Mouse (Mus musculus) cerebellum, adult 9-10 months (tissue): ENCODE results near the gene Lyrm9.

Experiments
- DNase-seq: peaks from one replicate; pipeline ENCODE4 v3.0.0; 2022

The Lyrm9 gene

GRCm38 (mm10) chr11:78815986-78816792, 10.2 kb upstream of the Lyrm9 start:
- DNase-seq: no peak

GRCm38 (mm10) chr11:78817311-78818022, 8.9 kb upstream of the Lyrm9 start:
- no peak for DNase-seq

DNA sequence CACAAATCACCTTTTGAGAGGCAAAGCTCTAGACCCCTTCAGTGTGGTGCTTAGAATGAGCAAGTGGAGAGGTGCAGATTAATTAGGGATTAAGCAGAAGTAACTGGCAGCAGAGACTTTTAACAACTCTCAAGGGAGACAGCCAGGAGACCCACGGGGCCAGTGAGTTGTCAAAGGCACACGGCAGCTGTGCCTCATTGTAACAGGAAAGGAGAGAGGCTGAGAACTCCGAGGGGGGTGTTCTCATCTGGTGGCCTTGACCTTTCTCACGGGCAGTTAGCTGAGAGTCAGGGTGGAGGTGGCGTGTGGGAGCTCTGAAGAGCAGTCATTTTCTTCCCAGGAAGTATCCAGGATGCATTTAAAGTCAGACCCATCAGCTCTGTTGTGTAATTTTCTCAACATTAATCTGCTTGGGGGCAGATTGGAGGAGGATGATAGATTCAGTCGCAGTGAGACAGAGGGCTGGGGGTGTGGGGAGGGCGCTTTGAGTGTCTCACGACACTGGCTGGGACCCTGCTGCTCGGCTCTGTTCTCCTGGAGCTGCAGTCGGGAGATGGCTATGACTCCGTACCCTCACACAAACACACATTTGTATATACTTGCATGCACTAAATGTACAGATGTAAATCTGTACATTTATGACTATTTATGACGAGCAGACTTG, 5.9 kb upstream of the Lyrm9 start:
- DNase-seq: no peak

GRCm38 (mm10) chr11:78822792-78823498, 3.4 kb upstream of the Lyrm9 start:
- DNase-seq: no peak

DNA sequence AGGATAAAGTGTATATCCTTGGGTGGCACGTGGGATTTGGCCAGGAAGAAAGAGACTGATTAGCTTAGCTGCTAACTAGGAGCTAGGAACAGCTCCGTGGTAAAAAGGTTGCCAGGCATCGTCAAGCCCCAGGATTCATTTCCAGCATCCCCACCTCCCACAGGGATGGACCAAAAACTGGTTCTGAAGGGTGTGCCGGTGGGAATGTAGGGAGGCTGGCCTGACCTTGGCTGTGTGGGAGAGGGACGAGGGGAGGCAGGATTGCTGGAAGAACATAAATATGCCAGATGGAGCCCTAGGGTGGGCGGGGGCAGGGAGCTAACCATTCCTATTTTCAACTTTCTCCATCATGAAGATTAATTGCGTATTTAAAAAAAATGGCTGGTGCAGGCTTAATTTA, 1.2 kb downstream of the Lyrm9 start:
- no peak for DNase-seq

GRCm38 (mm10) chr11:78828386-78828785, 2.0 kb downstream of the Lyrm9 start:
- DNase-seq: no peak

- DNase-seq: no peak
These were observed 3.0 kb downstream of the Lyrm9 start for GRCm38 (mm10) chr11:78829373-78829772.

DNA sequence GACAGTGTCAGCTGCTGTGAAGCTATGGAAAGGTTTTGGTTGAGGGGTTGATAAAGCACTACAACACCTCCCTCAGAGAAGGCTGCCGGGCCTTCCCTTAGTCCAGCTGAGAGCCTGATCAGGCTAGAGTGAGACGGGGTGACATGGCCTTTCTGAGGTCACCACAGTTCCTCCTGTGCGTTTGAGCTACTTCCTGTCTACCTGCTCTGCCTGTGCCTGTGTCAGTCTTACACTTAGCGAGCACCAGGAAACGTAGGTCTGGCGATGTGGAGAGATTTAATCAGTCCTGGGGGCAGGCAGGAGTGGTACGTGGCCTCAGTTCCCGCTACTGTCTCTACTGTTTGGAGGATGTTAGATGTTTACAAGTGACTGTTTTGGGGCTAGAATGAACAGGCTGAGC, 3.8 kb downstream of the Lyrm9 start:
- DNase-seq: no peak

GRCm38 (mm10) chr11:78831716-78832115, 5.3 kb downstream of the Lyrm9 start:
- DNase-seq: peak; percentile 48

GRCm38 (mm10) chr11:78832117-78832726, 5.8 kb downstream of the Lyrm9 start:
- DNase-seq: no peak

DNA sequence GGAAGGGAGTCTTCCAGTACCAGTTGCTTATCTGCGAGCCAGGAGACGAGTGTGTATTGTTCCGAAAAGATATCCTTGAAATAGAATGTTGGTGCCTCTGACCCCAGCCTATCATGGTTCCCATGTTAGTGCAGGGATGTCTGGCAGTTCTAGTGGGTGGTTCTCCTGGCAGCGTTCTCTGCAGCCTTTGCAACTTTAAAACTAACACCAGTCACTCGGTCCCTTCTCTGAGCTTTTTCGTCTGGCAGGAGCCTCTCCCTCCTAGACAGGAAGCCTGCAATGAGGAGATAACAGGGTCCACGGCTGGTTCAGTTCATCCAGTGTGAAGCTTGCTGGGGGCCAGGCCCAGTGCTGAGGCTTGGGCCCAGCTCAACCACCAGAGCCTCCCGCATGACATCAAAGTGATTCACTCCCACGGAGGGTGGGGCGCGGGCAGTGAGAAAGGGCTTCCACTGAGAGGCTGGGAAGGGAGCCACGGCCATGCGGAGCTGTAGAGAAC, 6.5 kb downstream of the Lyrm9 start:
- no peak for DNase-seq

- DNase-seq: no peak
These were observed 10.1 kb downstream of the Lyrm9 start for GRCm38 (mm10) chr11:78836486-78836885.

GRCm38 (mm10) chr11:78837989-78838388, 11.6 kb downstream of the Lyrm9 start:
- DNase-seq: peak; percentile 67

DNA sequence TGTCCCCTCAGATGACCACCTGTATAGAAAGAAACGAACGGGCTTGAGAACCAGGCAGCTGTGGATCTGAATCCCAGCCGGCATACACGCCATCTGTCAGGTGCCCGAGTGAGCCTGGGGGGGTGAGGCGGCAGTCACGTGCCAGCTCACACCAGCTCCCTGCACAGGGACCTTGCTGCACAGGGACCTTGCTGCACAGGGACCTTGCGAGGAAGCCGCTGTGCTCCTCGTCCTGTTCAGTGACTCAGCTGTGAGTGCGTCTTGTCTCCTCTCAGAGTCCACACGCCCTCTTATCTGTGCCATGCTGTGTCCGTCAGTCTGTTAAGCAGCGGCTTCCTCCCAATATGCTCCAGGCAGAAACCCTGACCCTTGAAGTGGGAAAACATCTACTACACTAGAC, 13.1 kb downstream of the Lyrm9 start:
- DNase-seq: no peak

GRCm38 (mm10) chr11:78840141-78840540, 13.8 kb downstream of the Lyrm9 start:
- no peak for DNase-seq

DNA sequence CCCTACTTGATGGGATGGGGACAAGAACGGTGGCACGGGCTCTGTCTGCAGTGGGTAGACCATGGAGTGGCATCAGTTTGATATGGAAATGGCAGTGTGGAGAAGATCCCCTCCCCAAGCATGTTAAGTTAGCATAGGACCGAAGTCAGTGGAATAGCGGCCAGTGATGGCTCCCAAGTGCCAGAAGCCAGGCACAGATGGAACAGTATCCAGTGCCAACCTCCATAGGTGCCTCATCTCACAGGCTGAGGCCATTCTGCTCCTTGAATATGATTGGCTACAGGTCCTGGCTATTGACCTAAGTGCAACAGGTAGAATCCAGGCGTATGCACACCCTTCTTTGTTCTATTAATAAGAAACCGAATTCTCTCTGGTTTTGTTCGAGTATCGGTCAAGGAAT, 15.6 kb downstream of the Lyrm9 start:
- DNase-seq: no peak

DNA sequence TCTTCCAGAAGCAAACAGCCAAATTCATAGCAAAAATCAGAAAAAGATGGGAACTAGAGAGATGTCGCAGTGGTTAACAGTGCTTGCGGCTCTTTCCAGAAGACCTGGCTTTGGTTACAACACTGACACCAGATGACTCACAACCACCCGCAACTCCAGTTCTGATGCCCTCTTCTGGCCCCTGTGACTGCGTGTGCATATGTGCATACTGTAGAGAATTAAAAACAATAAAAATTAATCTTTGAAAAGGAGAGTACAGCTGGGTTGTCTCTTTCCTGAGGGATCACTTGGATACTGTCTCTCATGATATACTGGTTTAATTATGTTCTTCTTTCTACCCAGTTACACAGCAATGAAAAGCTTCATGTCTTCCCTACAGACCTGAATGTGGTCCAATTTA, 20.2 kb downstream of the Lyrm9 start:
- DNase-seq: no peak

GRCm38 (mm10) chr11:78847884-78848848, 21.8 kb downstream of the Lyrm9 start:
- no peak for DNase-seq

DNA sequence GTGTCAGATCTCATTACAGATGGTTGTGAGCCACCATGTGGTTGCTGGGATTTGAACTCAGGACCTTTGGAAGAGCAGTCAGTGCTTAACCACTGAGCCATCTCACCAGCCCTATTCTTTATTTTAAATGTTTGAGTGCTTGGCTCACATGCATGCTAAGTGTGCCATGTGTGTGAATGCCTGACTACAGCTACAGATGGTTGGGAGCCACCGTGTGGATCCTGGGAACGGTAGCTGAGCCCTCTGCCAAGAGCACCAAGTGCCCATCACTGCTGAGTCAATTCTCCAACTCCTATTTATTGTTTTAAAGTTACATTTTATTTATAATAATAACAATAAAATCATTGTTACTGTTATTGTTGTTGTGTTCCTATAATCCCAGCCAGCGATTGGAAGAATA, 23.5 kb downstream of the Lyrm9 start:
- no peak for DNase-seq

GRCm38 (mm10) chr11:78851216-78851870, 25.0 kb downstream of the Lyrm9 start:
- DNase-seq: no peak

- no peak for DNase-seq
These were observed 25.5 kb downstream of the Lyrm9 start for GRCm38 (mm10) chr11:78851871-78852265.
